Mouse (Mus musculus) megakaryocyte progenitor cell, adult 5-6 weeks (primary cell): ENCODE measurements around the gene B4galt1. TPM values are rescaled to one million over a fixed set of nuclear protein-coding genes. Genes with fewer than 3 reads are reported as not detected.

ENCODE experiments used
- ATAC-seq: replicated peaks from 2 replicates; pipeline ENCODE4 v1.8.0; 2016; ENCODE audit warnings: mild to moderate bottlenecking, moderate TSS enrichment, inconsistent platforms; ENCODE audit not compliant: poor library complexity
- total RNA-seq, 2 experiments: library from RNA; stranded (forward) in 1 of 2; stranded (reverse) in 1 of 2; fragments of 157-497, 149-512 nt in 1 of 2; fragments of 200-1000 nt in 1 of 2; gene quantifications; 2 replicates each; pipeline versions ENCODE4 v1.2.3 to v1.2.4; 2015 to 2017

Gene B4galt1
- total RNA-seq (2015): 69.8 and 71.5 TPM in 2 replicates
- 41.2 and 46.5 TPM in 2 replicates for total RNA-seq (2017)

DNA sequence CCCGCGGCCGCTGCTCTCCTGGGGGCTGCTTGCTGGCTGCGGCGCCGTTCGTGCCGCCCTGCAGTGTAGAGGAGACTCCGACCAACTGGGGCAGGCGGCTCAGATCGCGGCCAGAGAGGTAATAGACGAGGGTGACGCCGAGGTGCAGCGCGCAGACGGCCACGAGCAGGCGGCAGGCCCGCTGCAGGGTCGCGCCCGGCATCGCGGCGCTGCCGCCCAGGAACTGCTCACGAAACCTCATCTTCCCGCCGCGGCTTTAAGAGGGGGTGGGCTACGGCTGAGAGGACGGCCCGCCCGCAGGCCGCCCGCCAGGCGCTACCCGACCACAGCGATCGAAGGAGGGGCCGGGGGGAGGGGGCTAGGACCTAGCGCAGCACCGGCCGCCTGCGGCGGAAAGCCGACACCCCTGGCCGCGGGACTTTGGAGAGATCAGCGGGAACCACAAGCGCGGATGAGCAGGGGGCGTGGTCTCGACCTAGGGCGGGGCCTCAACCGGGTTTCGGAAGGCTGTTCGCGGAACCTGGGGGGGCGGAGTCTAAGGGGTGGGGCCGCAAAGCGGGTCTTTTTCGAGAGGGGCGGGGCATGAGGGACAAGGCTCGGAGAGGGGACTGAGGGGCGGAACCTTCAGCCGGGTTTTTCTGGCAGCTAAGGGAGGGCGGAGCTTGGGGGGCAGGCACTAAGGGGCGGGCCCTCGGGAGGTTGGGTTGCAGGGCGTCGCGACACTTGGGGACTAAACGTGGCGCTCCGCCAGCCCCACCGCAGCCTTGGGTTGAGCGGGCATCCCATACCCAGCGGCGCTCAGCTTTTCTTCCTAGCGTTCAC, at the start of gene B4galt1:
Gene B4galt1 (minus strand): TSS at position 441 of the 822 bp plus-strand sequence.
- peak; percentile 72 for ATAC-seq

DNA sequence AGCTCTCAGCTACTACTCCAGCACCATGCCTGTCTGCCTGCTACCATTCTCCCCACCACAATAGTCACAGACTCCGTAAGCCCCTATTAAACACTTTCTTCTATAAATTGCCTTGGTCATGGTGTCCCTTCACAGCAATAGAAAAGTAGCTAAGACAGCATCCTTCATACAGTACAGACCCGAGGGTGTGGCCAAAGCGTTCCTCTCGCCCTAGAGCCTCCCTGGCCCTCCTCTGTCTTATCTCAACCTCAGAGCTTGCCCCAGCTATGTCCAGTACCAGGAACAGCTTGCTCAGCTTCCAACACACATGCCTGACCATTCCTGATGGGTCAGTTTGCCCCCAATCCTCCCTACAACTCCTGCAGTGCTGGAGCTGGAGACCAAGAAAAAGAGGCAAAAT, 46.8 kb upstream of the B4galt1 start:
- no peak for ATAC-seq

DNA sequence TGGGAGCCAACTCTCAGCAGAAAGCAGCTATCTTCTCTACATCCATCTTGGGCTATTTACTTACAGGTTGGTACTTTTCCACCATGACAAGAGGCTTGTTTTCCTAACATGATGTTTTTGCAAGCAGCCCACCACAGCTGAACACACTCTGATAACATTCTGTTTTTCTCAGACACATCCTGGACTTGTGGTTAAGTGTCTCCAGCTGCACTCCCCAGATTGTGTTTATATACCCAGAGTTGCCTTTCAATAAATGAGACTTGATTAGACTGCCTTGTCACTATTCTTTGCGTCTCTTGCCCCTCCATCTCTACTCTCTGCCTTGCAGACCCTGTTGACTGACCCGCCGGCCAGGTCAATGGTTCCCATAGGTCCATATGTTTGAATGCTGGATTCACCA, 46.3 kb upstream of the B4galt1 start:
- peak; percentile 23; the same call in 1 of the 2 replicates for ATAC-seq

DNA sequence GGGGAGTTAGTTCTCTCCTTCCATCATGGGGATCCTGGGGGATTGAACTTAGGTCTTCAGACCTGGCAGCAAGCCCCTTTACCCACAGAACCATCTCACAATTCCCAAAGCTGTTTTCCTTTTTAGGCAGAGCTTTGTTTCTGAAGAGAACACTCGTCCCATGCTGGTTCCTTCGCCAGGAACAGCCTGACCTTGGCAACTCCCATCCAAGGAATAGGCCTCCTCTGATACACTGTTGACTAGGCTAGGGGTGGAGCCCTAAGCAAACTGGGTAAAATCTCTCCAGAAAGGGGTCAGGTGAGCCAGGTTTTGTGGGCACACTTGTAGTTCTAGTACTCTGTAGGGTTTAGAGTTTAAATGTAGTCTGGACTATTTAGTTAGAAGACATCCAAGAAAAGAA, 45.5 kb upstream of the B4galt1 start:
- no peak for ATAC-seq

DNA sequence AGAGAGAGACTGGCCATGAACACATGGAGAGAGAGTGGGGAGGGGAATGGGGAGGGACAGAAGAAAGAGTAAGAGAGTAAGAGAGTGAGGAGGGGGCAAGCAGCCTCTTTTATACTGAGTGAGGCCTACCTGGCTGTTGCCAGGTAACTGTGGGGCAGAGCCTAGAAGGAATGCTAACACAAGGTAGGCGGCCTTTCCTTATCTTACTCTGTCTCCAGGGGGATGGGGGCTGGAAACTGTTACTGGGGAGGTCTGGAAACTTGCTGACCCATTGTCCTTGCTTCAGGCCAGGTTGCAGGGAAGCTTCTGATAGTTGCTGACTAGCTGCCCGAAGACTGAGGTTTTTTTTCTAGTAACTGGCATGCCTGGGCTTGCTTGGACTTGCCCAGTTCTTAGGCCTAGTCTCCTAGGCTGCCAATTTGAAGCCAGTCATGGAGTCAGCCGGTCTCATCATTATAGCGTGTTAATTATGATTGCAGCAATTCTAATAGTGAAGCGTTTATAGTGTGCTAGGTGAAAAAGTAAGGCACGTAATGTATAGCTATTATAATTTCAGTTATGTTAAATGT, 44.8 kb upstream of the B4galt1 start:
- no peak for ATAC-seq

DNA sequence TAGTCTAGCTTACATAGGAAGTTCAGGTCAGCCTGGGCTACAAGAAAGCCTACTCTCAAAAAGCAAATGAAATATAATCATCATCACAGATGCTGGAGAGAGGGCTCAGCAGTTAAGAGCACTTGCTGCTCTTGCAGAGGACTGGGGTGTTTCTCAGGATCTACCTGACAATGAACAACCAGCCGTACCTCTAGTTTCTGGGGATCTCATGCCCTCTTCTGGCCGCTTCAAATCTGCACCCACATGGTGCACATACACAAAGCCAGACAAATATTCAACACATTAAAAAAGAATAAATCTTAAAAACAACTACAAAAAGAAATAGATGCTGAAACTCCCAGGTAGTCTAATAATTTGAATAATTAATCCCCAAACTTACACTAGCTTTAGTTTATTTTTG, 41.8 kb upstream of the B4galt1 start:
- ATAC-seq: no peak

DNA sequence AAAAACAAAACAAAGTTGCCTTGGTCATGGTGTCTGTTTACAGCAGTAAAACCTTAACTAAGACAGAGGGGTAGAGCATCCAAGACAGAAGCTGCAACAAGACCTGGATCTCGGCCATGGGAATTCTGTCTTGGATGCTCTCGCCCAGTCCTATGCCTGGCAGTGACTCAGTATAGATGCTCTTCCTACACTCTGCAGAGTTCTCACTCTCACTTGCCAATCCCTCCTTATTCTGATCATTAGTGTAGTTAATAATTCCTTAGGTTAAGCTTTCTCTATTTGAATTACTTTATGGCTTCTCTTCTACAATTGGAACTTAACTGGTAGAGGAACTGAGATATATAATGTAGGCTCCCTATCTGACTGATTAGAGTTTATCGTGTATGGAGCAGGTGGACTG, 41.3 kb upstream of the B4galt1 start:
- no peak for ATAC-seq

DNA sequence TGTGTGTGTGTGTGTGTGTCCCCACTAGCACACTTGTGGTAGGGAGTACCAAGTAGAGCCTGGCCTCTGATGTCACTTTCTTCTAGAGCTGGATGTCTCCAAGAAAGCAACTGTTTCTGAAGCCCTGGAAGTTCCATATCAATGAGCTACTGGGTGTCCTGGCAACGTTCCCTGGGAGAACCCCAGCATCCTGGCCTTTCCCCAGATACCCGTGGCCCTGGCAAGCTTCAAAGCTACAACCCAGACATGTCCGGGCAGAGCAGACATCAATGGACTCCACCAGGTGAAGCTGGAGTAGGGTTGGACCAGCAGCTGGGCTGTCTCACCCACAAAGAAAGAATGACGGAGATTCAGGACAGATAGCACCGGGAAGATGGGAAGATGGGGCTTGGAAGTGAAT, 37.4 kb upstream of the B4galt1 start:
- no peak for ATAC-seq

DNA sequence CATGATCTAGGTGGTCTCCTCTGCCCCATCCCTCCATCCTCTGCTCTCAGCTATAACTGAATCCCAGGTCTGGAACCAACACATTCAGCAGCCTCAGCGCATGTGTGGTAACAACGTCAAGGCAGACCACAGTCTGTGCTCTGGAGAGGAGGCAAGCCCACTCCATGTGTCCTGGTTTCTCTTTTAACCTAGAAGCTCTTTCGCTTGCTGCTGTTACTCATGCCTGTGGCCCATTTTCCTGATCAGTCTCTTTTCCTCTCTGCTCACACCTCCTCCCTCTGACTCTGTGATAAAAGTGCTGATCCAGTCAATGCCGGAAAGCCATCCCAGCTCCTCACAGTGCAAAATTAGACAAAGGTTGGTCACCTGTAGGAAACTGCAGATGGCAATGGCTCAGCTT, 36.2 kb upstream of the B4galt1 start:
- ATAC-seq: 0 out of 2 replicates have a peak, but pooled peaks have one; percentile 37

DNA sequence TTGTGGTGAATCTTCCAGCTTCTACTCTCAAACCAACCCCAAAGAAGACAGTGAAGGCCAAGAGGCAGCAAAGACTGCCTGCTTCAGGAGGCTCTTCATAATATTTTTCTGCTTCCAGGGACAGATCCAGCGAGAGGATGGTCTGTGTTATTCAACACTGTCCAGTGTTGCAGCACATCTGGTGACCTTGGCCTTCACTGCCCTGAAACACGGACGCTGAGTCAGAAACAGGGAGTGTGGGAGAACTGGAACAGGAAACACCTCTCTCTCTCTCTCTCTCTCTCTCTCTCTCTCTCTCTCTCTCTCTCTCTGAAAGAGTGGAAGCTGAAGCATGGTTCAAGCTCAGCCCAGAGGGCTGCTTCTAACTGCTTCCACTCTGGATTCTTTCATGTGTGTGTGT, 35.4 kb upstream of the B4galt1 start:
- ATAC-seq: no peak

DNA sequence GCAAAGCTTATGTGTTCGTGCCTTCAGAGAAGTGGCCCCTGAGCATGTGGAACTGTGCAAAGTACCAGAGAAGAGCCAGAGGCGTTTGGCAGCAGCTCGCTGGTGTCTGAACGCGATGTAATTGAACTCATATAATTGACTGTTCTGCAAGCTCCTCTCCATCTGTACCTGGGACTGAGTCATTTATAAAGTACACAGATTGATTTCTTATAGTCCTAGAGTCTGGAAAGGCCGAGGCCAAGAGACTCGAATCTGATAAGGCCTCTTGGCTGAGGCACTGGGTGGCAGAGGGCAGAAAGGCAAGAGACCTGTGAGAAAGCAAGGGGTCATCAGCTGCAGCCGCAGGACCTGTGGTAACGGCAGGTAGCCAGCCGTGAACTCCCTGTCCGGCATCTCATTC, 35.0 kb upstream of the B4galt1 start:
- no peak for ATAC-seq

DNA sequence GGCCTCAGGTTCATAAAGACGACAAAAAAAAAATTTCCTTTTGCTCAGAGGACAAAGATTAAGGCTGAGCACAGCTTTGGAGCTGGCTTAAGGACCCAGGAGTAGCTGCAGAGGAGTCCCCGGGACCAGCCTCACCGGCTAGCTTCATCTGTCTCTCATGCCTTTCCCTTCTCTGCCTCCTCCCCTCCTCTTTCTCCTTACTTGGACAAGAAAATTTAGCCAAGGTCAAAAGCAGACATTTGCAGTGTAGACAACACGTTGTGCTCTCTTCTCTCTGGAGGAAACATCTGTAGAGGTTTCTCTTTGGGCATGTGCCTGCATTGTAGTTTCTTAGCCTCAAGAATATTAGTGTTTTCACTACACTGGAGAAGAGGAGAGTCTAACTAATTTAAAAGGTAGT, 32.1 kb upstream of the B4galt1 start:
- ATAC-seq: no peak

DNA sequence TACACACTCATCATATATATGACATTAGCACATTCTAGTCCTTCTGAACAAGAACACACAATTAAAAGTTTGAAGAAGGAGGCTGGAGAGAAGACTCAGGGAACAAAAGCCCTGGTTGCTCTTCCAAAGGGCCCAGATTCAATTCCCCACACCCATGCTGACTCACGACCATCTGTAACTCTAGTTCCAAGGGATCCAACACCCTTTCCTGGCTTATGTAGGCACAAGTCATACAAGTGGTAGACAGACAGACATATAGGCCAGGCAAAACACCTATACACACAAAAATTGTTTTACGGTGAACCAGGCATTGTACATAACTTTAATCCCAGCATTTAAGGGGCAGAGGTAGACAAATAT, 31.3 kb upstream of the B4galt1 start:
- no peak for ATAC-seq

DNA sequence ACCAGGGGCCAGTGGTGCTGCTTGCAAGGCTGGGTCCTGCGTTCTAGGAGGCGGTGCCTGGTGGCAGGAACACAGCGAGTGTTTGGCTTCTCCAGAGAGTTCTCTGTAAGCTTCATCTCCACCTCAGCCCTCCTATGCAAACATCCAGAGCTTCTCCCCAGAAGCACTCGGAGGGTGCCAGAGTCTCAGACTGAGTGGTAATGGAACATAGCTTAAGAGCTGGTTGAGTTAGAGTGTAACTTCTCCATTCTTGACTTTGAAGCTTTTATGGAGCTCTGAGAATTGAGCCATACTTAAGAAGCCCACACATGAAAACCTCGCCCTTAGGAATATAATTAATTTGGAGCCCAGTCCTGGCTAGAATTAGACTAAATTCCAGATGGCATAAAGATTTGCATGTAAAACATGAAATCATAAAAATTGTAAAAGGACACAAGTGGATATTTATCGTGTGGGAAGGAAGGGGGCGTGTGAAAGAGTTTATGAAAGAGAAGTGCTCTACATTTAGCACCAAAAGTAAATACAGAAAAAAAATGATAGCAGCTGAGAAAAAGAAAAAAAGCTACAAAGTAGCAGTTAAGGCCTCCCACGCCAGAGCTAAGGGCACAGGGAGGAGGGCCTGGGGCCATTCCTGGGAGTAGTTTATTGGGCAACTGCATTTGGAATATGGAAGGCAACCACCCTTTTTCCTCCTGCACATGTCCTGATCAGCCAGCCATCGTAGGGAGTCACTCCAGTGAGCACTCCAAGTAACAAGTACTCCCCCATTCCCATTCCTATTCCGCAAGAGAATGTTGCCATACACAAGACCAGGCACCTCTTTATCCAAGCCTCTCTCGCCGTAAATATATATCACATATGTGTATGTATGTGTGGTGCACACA, 30.7 kb upstream of the B4galt1 start:
- ATAC-seq: no peak

DNA sequence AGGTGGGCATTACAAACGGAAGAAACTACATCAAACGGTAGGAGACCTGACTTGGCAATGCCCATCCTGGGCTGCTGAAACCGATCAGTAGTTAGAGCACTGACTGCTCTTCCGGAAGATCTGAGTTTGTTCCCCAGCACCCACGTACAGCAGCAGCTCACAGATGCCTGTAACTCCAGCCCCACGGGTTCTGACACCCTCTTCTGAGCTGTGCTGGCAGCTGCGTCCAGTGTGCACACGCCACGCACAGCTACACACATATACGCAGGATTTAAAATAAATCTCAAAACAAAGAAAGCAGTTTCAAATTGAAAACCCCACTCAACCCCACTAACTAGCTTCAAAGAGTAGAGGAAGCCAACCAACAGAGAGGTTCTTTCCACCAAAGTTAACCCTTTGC, 29.4 kb upstream of the B4galt1 start:
- ATAC-seq: no peak

DNA sequence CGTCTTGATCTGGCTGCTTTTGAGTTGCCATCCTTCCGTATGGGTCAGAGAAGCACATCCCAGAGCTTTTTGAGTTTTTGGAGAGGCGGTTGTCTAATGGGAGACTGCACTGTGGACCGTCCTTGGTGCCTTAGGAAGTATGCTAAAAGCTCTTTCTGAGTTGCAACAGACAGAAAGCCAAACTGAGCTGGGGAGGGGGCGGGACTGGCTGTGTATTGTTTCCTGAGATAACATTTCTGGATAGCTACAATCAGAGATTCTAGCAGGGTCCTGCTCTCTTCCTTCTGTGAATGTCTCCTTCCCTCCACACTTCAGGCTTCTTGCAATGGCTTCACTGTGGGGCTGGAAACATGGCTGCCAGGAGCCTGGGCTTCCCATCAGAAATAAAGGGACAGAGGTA, 23.7 kb upstream of the B4galt1 start:
- ATAC-seq: no peak

DNA sequence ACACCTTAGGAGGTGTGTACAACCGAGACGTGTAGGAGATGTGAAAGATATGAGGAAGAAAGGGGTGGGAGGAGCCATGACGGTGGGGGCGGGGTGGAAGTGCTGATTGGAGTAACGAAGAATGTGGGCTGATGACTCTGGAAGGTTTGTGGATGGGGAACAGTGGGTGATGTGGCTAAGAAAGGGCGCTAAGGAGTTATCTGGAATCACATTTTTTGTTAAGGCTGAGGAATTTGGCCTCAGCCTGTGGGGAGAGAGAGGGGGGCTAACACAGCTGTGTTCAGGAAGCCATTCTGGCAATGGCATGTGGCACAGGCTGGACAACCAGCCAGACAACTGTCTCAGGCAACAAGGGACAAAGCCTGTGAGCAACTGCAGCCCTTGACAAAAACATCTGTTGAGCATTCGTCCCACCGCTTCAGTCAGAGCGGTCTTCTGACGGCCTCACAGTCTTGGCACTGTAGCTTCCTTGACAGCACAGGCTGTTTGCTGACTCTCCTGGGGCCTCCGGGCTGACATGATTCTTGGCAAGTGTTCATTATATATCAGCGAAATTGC, 23.1 kb upstream of the B4galt1 start:
- peak; percentile 77 for ATAC-seq

DNA sequence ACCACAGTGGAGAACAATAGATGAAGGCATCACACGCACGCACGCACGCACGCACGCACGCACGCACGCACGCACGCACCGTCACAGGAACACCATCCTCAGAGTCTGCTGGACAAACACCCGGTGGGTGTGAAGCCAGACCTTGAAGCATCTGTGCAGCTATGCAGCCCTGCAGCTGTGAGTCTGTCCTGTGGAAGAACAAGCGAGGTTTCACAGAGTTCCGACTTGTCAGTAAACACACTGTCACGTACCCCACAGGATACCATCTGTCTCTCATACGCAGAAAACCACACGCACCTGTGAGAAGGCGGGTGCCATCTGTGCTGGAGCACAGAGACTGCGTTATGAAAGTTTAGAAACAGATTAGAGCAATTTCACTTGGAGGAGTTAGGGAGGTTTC, 22.0 kb upstream of the B4galt1 start:
- peak; percentile 42 for ATAC-seq

DNA sequence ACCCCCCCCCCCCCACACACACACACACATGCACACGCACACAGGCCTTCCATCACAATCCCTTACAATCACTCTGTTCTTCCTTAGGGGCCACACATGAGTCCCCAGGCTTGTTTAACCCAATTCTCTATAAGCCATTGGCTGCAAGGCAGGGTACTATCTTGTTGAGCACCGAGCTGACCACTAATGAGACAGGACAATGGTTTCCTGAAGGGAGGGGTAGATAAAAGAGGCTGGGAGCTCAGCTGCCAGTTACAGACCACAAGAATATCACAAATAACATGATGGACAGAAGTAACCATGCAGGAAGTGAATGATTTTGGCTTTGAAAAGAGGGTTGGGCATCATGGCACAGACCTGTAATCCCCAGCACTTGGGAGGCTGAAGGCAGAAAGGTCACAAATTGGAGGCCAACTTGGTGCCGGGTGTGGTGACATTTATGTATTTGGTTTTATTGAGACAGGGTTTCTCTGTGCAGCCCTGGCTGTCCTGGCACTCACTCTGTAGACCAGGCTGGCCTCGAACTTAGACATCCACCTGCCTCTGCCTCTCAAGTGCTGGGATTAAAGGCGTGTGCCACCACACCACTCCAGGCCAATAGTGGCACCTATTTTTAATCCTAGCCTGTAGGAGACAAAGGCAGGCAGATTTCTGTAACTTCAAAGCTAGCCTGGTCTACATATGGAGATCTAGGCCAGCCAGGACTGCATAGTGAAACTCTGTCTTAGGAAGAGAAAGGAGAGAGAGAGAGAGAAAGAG, 21.2 kb upstream of the B4galt1 start:
- ATAC-seq: peak; percentile 6; the same call in 1 of the 2 replicates

DNA sequence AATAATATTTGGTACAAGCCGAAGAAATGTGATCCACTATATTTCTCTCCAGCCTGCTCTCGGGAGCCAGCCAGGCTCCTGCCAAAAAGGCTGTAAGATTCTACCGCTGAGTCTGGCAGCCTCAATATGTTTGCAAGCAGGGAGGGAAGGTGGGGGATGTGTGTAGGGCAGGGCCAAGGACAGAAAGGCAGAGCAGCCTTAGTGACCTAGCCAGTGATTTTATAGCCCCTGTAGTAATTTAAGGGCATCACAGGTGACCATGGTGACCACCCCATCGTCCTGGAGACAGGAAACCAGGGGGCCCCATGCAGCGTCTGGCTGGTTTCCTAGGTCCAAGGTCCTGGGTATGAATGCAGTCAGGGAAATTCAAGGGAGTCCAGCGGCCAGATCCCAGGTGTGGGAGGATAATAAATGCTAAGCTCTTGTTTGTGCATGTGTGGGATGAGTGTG, 20.4 kb upstream of the B4galt1 start:
- ATAC-seq: no peak

DNA sequence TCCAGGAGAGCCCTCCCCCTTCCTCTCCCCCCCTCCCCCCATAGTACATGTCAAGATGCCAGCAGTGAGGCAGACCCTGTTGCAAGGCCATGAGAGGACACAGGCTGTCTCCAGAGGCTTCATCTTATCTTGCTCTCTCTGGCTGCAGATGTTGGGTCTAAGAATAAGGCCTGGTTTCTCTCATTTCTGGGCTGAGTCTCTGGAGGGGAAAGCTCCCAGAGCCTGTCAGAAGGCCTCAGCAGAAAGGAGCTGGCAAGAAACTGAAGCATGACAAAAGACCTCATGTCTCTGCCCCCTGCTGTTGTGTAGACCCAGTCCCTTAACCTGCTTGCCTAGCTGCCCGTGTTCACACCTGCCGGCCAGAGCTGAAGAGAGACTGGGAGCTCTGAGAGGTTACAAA, 19.5 kb upstream of the B4galt1 start:
- ATAC-seq: peak; percentile 24
